Mouse (Mus musculus): ENCODE data around the gene Myh14. TPM values are rescaled to one million over a fixed set of nuclear protein-coding genes. Genes with fewer than 3 reads are reported as not detected.

Myh14 gene
- polyA plus RNA-seq, 2 experiments = 2.5 to 3.7 TPM

GRCm38 (mm10) chr7:44624543-44624826, 46.2 kb downstream of the Myh14 start:
- Histone ChIP-seq H3K4me3 (replicated peaks; ENCODE audit: low read length) (no peak overlapping the region), H3K27ac (replicated peaks; ENCODE audit: low read depth, low read length) (no peak overlapping the region), H3K9ac (ENCODE audit: low read depth, low read length, severe bottlenecking) (no peak overlapping the region), H3K36me3 (ENCODE audit: control insufficient read depth, insufficient read depth, low read length) (no peaks in the 10 kb centered on the region), H3K4me1 (ENCODE audit: control insufficient read depth, insufficient read depth, low read length) (no peaks in the 10 kb centered on the region), H3K9me3 (ENCODE audit: control insufficient read depth, low read length) (no peaks in the 10 kb centered on the region), H3K4me2 (replicated peaks; ENCODE audit: low read depth, low read length, severe bottlenecking) (no peak overlapping the region), H3K27me3 (ENCODE audit: control insufficient read depth, insufficient read depth, low read length) (no peaks in the 10 kb centered on the region)
- ATAC-seq (ENCODE audit: low FRiP score, low read depth) (no peak), DNase-seq (ENCODE audit: low spot score) (no peak)
- 75% methylated on average over 3 of the region's 3 CpGs for WGBS
- TF ChIP-seq POLR2A (IDR thresholded peaks at IDR 0.05; ENCODE audit: borderline replicate concordance, extremely low read depth, insufficient read depth, insufficient read length) = no peak

DNA sequence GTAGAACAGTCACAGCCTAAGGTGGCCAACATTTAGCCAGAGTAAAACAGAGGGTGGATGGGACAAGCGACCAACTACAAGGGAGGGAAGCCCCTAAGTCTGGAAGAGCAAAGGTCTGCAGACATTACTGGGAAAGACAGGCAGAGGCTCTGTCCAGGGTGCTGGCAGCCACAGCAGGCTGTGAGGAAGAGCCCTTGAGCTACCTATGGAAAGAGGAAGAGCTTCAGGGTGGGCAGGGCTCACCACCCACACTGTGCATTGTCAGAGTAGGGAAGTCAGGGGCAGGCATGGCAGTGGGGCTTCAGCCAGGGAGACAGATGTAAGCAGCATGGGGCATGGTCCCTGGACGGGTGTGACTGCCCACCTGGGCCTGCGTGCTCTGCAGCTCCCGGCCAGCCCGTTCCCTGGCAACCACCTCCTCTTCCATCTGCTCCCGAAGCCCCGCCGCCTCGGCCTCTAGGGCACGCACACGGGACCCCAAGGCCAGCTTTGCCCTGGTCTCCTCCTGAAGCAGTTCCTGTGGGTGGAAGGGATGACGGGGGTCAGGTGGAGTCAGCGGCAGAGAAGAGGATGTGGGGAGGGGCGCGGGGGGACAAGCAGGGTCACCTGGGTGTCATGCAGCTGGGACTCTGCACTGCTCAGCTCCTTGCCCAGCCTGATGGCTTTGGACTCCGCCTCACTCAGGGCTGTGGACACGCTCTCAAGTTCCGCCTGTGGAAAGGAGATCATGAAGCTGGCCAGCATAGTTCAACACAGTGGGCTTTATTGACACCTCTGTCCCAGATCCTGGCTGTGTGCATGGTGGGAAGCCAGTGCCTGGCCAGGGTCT, 46.7 kb downstream of the Myh14 start:
- Histone ChIP-seq H3K27ac (replicated peaks; ENCODE audit: low read depth, low read length) (no peak overlapping the region), H3K9ac (ENCODE audit: low read depth, low read length, severe bottlenecking) (no peak overlapping the region), H3K4me1 (ENCODE audit: control insufficient read depth, insufficient read depth, low read length) (no peaks in the 10 kb centered on the region), H3K27me3 (ENCODE audit: control insufficient read depth, insufficient read depth, low read length) (no peaks in the 10 kb centered on the region), H3K9me3 (ENCODE audit: control insufficient read depth, low read length) (no peaks in the 10 kb centered on the region), H3K4me3 (replicated peaks; ENCODE audit: low read length) (no peak overlapping the region), H3K36me3 (ENCODE audit: control insufficient read depth, insufficient read depth, low read length) (no peaks in the 10 kb centered on the region), H3K4me2 (replicated peaks; ENCODE audit: low read depth, low read length, severe bottlenecking) (no peak overlapping the region)
- TF ChIP-seq POLR2A (IDR thresholded peaks at IDR 0.05; ENCODE audit: borderline replicate concordance, extremely low read depth, insufficient read depth, insufficient read length) = no peak
- ATAC-seq (ENCODE audit: low FRiP score, low read depth) = no peak
- 40% methylated on average over 18 of the region's 18 CpGs for WGBS
- DNase-seq (ENCODE audit: low spot score) = no peak

DNA sequence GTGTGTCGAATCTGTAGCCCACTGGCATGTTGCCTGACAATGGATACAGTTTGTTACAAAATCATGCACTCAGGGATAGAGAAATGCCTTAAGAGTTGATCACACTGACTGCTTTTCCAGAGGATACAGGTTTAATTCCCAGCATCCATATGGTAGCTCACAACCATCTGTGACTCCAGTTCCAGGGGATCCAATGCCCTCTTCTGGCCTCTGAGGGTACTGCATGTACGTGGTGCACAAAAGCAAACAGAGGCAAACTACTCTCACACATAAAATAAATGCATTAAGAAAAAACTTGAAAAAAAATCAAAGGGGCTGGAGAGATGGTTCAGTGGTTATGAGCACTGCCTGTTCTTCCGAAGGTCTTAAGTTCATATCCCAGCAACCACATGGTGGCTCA, 53.6 kb downstream of the Myh14 start:
- Histone ChIP-seq H3K36me3 (ENCODE audit: control insufficient read depth, insufficient read depth, low read length) (no peaks in the 10 kb centered on the region), H3K4me2 (replicated peaks; ENCODE audit: low read depth, low read length, severe bottlenecking) (no peak overlapping the region), H3K4me3 (replicated peaks; ENCODE audit: low read length) (no peak overlapping the region), H3K27me3 (ENCODE audit: control insufficient read depth, insufficient read depth, low read length) (peaks cover 16% of the 10 kb centered on the region; the same call in 1 of the 2 replicates), H3K9ac (ENCODE audit: low read depth, low read length, severe bottlenecking) (no peak overlapping the region), H3K4me1 (ENCODE audit: control insufficient read depth, insufficient read depth, low read length) (no peaks in the 10 kb centered on the region), H3K9me3 (ENCODE audit: control insufficient read depth, low read length) (no peaks in the 10 kb centered on the region), H3K27ac (replicated peaks; ENCODE audit: low read depth, low read length) (no peak overlapping the region)
- 84% methylated on average over 3 of the region's 3 CpGs for WGBS
- ATAC-seq (ENCODE audit: low FRiP score, low read depth) (no peak), DNase-seq (ENCODE audit: low spot score) (no peak)
- no peak for TF ChIP-seq POLR2A (IDR thresholded peaks at IDR 0.05; ENCODE audit: borderline replicate concordance, extremely low read depth, insufficient read depth, insufficient read length)

- WGBS = 78% methylated on average over 14 of the region's 14 CpGs
- DNase-seq (ENCODE audit: low spot score) (no peak), ATAC-seq (ENCODE audit: low FRiP score, low read depth) (no peak)
- no peaks in the 10 kb centered on the region for H3K9me3 ChIP-seq (ENCODE audit: control insufficient read depth, low read length)
- no peak overlapping the region for H3K4me2 ChIP-seq (replicated peaks; ENCODE audit: low read depth, low read length, severe bottlenecking)
- no peaks in the 10 kb centered on the region for H3K4me1 ChIP-seq (ENCODE audit: control insufficient read depth, insufficient read depth, low read length)
- TF ChIP-seq POLR2A (IDR thresholded peaks at IDR 0.05; ENCODE audit: borderline replicate concordance, extremely low read depth, insufficient read depth, insufficient read length) = no peak
- peaks cover 16% of the 10 kb centered on the region; the same call in 1 of the 2 replicates for H3K27me3 ChIP-seq (ENCODE audit: control insufficient read depth, insufficient read depth, low read length)
- no peak overlapping the region for H3K9ac ChIP-seq (ENCODE audit: low read depth, low read length, severe bottlenecking)
- H3K4me3 ChIP-seq (replicated peaks; ENCODE audit: low read length) = no peak overlapping the region
- no peaks in the 10 kb centered on the region for H3K36me3 ChIP-seq (ENCODE audit: control insufficient read depth, insufficient read depth, low read length)
- no peak overlapping the region for H3K27ac ChIP-seq (replicated peaks; ENCODE audit: low read depth, low read length)
These were observed 54.7 kb downstream of the Myh14 start for GRCm38 (mm10) chr7:44615987-44616386.

DNA sequence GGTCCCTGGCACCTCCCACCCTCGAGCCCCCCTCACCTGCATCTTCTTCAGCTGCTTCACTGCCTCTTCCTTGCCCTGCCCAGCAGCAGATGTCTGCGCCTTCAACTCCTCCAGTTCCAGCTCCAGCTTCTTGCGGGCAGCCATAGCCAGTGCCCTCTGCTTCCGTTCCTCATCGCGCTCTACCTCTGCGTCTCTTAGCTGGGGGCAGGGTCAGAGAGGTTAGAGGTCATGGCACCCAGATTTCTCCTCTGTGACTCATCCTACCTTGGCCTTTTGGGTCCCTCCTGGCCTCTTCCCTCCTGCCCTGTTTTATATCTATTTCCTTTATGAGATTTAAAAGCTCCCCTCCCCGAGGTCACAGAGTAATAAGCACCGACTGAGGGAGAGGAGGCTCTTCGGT, 55.3 kb downstream of the Myh14 start:
- H3K4me1 ChIP-seq (ENCODE audit: control insufficient read depth, insufficient read depth, low read length) = no peaks in the 10 kb centered on the region
- peaks cover 16% of the 10 kb centered on the region; the same call in 1 of the 2 replicates for H3K27me3 ChIP-seq (ENCODE audit: control insufficient read depth, insufficient read depth, low read length)
- H3K4me2 ChIP-seq (replicated peaks; ENCODE audit: low read depth, low read length, severe bottlenecking) = no peak overlapping the region
- H3K27ac ChIP-seq (replicated peaks; ENCODE audit: low read depth, low read length) = no peak overlapping the region
- H3K9ac ChIP-seq (ENCODE audit: low read depth, low read length, severe bottlenecking) = no peak overlapping the region
- WGBS = 15% methylated on average over 10 of the region's 10 CpGs
- no peak for TF ChIP-seq POLR2A (IDR thresholded peaks at IDR 0.05; ENCODE audit: borderline replicate concordance, extremely low read depth, insufficient read depth, insufficient read length)
- DNase-seq (ENCODE audit: low spot score) (no peak), ATAC-seq (ENCODE audit: low FRiP score, low read depth) (no peak)
- H3K4me3 ChIP-seq (replicated peaks; ENCODE audit: low read length) = no peak overlapping the region
- H3K9me3 ChIP-seq (ENCODE audit: control insufficient read depth, low read length) = no peaks in the 10 kb centered on the region
- H3K36me3 ChIP-seq (ENCODE audit: control insufficient read depth, insufficient read depth, low read length) = no peaks in the 10 kb centered on the region

All from limb, embryonic 14.5 days (tissue).